Comparison of ENCODE assay signal across 8 mouse cellular contexts in genomic region chr7:12802866-12803726, GRCm38 (mm10). TPM values are rescaled to one million over a fixed set of nuclear protein-coding genes. Genes with fewer than 3 reads are reported as not detected.
DNase-seq lines count a peak whose midpoint lies in the region; ATAC-seq lines count a peak whose summit lies in the region.

Gene Zscan18, minus strand, starts transcription at chr7:12803635.

- peaks cover 20% of the 10 kb centered on the region for H3K36me3 ChIP-seq in forebrain, embryonic 14.5 days (ENCODE audit: control insufficient read depth, insufficient read depth, low read length)
- H3K36me3 ChIP-seq in liver, embryonic 13.5 days: peaks cover 12% of the 10 kb centered on the region
- peaks cover 9% of the 10 kb centered on the region for H3K36me3 ChIP-seq in stomach, embryonic 14.5 days (ENCODE audit: control insufficient read depth, insufficient read depth, low read length)

- peak; percentile 78 for DNase-seq in CD4-positive helper T cell, adult 2 months (ENCODE audit: low read depth, low spot score)
- DNase-seq in c-Kit-positive CD71-positive TER-119-positive erythroid progenitor cells, embryonic 14.5 days (ENCODE audit: low spot score): peak; percentile 42
- peak; percentile 95 for DNase-seq in forebrain, embryonic 14.5 days (ENCODE audit: low spot score)
- peak; percentile 77 to 80 for DNase-seq in heart, postnatal 10 days
- DNase-seq in kidney, postnatal 36 days: peak; percentile 52 to 70
- peak; percentile 53 for DNase-seq in liver, embryonic 13.5 days
- DNase-seq in neural tube, embryonic 10.5 days (ENCODE audit: extremely low spot score, low spot score): peak; percentile 82

- H3K27ac ChIP-seq in forebrain, embryonic 14.5 days (ENCODE audit: low read depth, low read length): peak within 1 kb of the TSS; percentile 85
- no peak within 1 kb of the TSS for H3K27ac ChIP-seq in liver, embryonic 13.5 days
- peak within 1 kb of the TSS; percentile 66 for H3K27ac ChIP-seq in stomach, embryonic 14.5 days (ENCODE audit: low read length)

- ATAC-seq in forebrain, embryonic 14.5 days: peak; percentile 98
- ATAC-seq in liver, embryonic 13.5 days (ENCODE audit: low read depth): peak; percentile 84
- peak; percentile 97 for ATAC-seq in stomach, embryonic 14.5 days (ENCODE audit: insufficient number of reproducible peaks, insufficient read depth, low FRiP score, low read depth)

- intact Hi-C loops in heart, postnatal 10 days (cut with DNase I): loop anchor here (5.0 kb wide), 1 partner anchor 79 kb away; the partner anchor contains the start of gene Zfp128

- peak within 1 kb of the TSS; percentile 46 for H3K4me3 ChIP-seq in forebrain, embryonic 14.5 days (ENCODE audit: low read depth, low read length)
- peak within 1 kb of the TSS; percentile 52 for H3K4me3 ChIP-seq in liver, embryonic 13.5 days (replicated peaks)
- peak within 1 kb of the TSS; percentile 46 for H3K4me3 ChIP-seq in stomach, embryonic 14.5 days (ENCODE audit: low read depth, low read length)

- 4% methylated on average over 31 of the region's 31 CpGs for WGBS in forebrain, embryonic 14.5 days
- WGBS in liver, embryonic 13.5 days (ENCODE audit: insufficient replicate concordance): 5% methylated on average over 31 of the region's 31 CpGs
- WGBS in stomach, embryonic 14.5 days: 5% methylated on average over 31 of the region's 31 CpGs

- no peaks in the 10 kb centered on the region for H3K9me3 ChIP-seq in forebrain, embryonic 14.5 days (replicated peaks; ENCODE audit: control insufficient read depth, low read length)
- H3K9me3 ChIP-seq in liver, embryonic 13.5 days (replicated peaks): no peaks in the 10 kb centered on the region
- no peaks in the 10 kb centered on the region for H3K9me3 ChIP-seq in stomach, embryonic 14.5 days (ENCODE audit: control insufficient read depth, low read depth, low read length)

- H3K4me2 ChIP-seq in forebrain, embryonic 14.5 days (ENCODE audit: low read length): peak within 1 kb of the TSS; percentile 83
- H3K4me2 ChIP-seq in liver, embryonic 13.5 days: peak within 1 kb of the TSS; percentile 77
- peak within 1 kb of the TSS; percentile 79 for H3K4me2 ChIP-seq in stomach, embryonic 14.5 days (replicated peaks; ENCODE audit: low read depth, low read length)

- peak within 1 kb of the TSS; percentile 76 for H3K9ac ChIP-seq in forebrain, embryonic 14.5 days (ENCODE audit: low read length)
- H3K9ac ChIP-seq in liver, embryonic 13.5 days: peak within 1 kb of the TSS; percentile 48
- peak within 1 kb of the TSS; percentile 48 for H3K9ac ChIP-seq in stomach, embryonic 14.5 days (replicated peaks; ENCODE audit: low read depth, low read length)

- H3K4me1 ChIP-seq in forebrain, embryonic 14.5 days (ENCODE audit: control insufficient read depth, insufficient read depth, low read length): peaks cover 5% of the 10 kb centered on the region
- peaks cover 13% of the 10 kb centered on the region for H3K4me1 ChIP-seq in liver, embryonic 13.5 days (replicated peaks)
- peaks cover 3% of the 10 kb centered on the region; the same call in 1 of the 2 replicates for H3K4me1 ChIP-seq in stomach, embryonic 14.5 days (ENCODE audit: control insufficient read depth, insufficient read depth, low read length)

- no peaks in the 10 kb centered on the region for H3K27me3 ChIP-seq in forebrain, embryonic 14.5 days (replicated peaks; ENCODE audit: control insufficient read depth, insufficient read depth, low read length)
- H3K27me3 ChIP-seq in liver, embryonic 13.5 days: no peaks in the 10 kb centered on the region
- no peaks in the 10 kb centered on the region for H3K27me3 ChIP-seq in stomach, embryonic 14.5 days (ENCODE audit: control insufficient read depth, insufficient read depth, low read length)

RNA-seq across cellular contexts. Expression of gene Zscan18, which starts in this region (rescaled TPM):
- polyA plus RNA-seq in forebrain, embryonic 14.5 days (2014; fragmentation: Nextera tagmentation; extraction: Ambion mirVana): 15.7 and 20.6 TPM in 2 replicates
- total RNA-seq in heart, postnatal 10 days (2021): 1 to 10 TPM; 2.0 to 2.8 TPM
- 0.48 and 0.75 TPM in 2 replicates for polyA plus RNA-seq in liver, embryonic 13.5 days (2015; fragmentation: Nextera tagmentation; extraction: Ambion mirVana)
- 8.2 and 10.5 TPM in 2 replicates for polyA plus RNA-seq in stomach, embryonic 14.5 days (2014; fragmentation: Nextera tagmentation; extraction: Ambion mirVana)

Comparison
In these comparisons a context has a peak if more than half of its experiments do, and no peak if none do; other contexts are left out.
1. Peak in DNase-seq, ATAC-seq, H3K4me3 ChIP-seq, H3K9ac ChIP-seq and H3K4me2 ChIP-seq in liver, embryonic 13.5 days; RNA of the gene not detected or under 1 TPM.
2. DNase-seq: peak in every context shown above with its lines; median percentile 95 in forebrain, embryonic 14.5 days; 82 in neural tube, embryonic 10.5 days; 78 in heart, postnatal 10 days; 78 in CD4-positive helper T cell, adult 2 months; 61 in kidney, postnatal 36 days; 53 in liver, embryonic 13.5 days; 42 in c-Kit-positive CD71-positive TER-119-positive erythroid progenitor cells, embryonic 14.5 days.